15 mouse cellular contexts compared by ENCODE assay signal in the genomic region with DNA sequence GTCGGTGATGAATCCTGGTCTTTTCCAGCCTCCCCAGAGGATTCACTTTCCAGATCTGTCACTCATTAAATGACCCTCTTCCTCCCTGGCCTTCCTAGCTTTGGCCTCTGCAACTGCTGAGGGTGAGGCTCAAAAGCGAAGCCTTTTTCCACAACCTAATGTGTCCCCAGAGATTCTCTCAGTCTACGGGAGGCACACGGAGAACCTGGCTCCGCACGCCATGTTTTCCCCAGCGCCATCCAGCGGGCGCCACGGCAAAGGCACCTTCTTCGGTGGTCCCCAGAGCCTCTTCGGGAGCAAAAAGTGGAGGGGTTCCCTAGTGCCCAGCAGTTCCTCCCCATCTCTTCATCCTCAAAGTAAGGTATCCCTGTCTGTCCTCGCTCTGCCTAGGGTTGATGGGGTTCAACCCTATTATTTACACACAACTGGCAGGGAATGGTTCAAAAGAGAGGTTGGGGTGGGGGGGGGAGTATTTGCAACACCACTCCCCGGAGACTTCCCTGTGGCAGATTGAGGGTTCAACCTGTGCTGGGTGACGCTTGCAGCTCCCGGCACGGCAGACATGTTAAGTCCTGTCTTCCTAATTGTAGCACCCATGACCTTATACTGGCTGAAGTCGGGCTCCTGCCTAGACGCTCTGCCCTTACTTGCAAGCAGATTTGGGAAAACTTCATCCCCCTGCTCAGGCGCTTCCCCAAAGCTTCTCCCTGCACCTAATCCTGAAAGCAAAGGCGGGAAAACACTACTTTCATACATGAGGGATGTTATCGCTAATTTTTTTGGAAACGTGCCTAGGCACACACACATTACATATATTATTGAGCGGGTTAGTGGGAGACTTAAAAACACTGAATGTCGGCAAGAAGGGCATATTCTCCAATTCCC. TPM values are rescaled to one million over a fixed set of nuclear protein-coding genes. Genes with fewer than 3 reads are reported as not detected.
A peak's percentile ranks its signal among the peaks of the same experiment; 100 is the strongest.
DNase-seq lines count a peak whose midpoint lies in the region; ATAC-seq and TF ChIP-seq lines count a peak whose summit lies in the region.
"Had no signal": no experiment of that assay in that cellular context is flagged by ENCODE, and none has a peak within 500 bp of the region (broad histone marks: within the 10 kb centered on the region; RNA-seq: fewer than 3 reads in every experiment).

No protein-coding gene starts in this region.

- no peaks in the 10 kb centered on the region for H3K36me3 ChIP-seq in heart, embryonic 10.5 days
- H3K36me3 ChIP-seq in heart, embryonic 12.5 days, result no peaks in the 10 kb centered on the region
- no peaks in the 10 kb centered on the region for H3K36me3 ChIP-seq in lung, embryonic 14.5 days (ENCODE audit: insufficient read depth)
- H3K36me3 ChIP-seq in limb, embryonic 13.5 days, result no peaks in the 10 kb centered on the region
- H3K36me3 ChIP-seq: limb, embryonic 15.5 days; stomach, embryonic 15.5 days had no signal

- no peak overlapping the region for H3K4me2 ChIP-seq in heart, embryonic 12.5 days
- H3K4me2 ChIP-seq in lung, embryonic 14.5 days, result 0 out of 2 replicates have a peak overlapping the region, but pooled peaks have one; percentile 27
- 0 out of 2 replicates have a peak overlapping the region, but pooled peaks have one; percentile 16 for H3K4me2 ChIP-seq in limb, embryonic 13.5 days (replicated peaks)
- H3K4me2 ChIP-seq: limb, embryonic 15.5 days; stomach, embryonic 15.5 days had no signal

- no peak for TF ChIP-seq CTCF in lung, embryonic 14.5 days (IDR thresholded peaks at IDR 0.05; ENCODE audit: low read depth)

- no peak overlapping the region for H3K9ac ChIP-seq in heart, embryonic 12.5 days
- H3K9ac ChIP-seq in lung, embryonic 14.5 days, result no peak overlapping the region
- H3K9ac ChIP-seq in limb, embryonic 13.5 days, result no peak overlapping the region
- H3K9ac ChIP-seq: limb, embryonic 15.5 days; stomach, embryonic 15.5 days had no signal

- H3K9me3 ChIP-seq in heart, embryonic 10.5 days, result no peaks in the 10 kb centered on the region
- H3K9me3 ChIP-seq in heart, embryonic 12.5 days (replicated peaks), result no peaks in the 10 kb centered on the region
- H3K9me3 ChIP-seq in lung, embryonic 14.5 days (ENCODE audit: low read depth, low read length), result no peaks in the 10 kb centered on the region
- no peaks in the 10 kb centered on the region for H3K9me3 ChIP-seq in limb, embryonic 13.5 days
- H3K9me3 ChIP-seq: limb, embryonic 15.5 days; stomach, embryonic 15.5 days had no signal

- peaks cover 100% of the 10 kb centered on the region for H3K27me3 ChIP-seq in heart, embryonic 10.5 days (ENCODE audit: insufficient read depth, poor library complexity, severe bottlenecking)
- peaks cover 90% of the 10 kb centered on the region for H3K27me3 ChIP-seq in heart, embryonic 12.5 days (replicated peaks)
- H3K27me3 ChIP-seq in lung, embryonic 14.5 days (ENCODE audit: insufficient read depth, low read length), result peaks cover 92% of the 10 kb centered on the region
- H3K27me3 ChIP-seq in limb, embryonic 13.5 days, result peaks cover 98% of the 10 kb centered on the region

- H3K27ac ChIP-seq in heart, embryonic 10.5 days, result no peak overlapping the region
- no peak overlapping the region for H3K27ac ChIP-seq in heart, embryonic 12.5 days (ENCODE audit: poor library complexity, severe bottlenecking)
- no peak overlapping the region for H3K27ac ChIP-seq in lung, embryonic 14.5 days (ENCODE audit: low read depth)
- H3K27ac ChIP-seq in limb, embryonic 13.5 days, result no peak overlapping the region
- H3K27ac ChIP-seq: limb, embryonic 15.5 days; stomach, embryonic 15.5 days had no signal

- ATAC-seq in heart, embryonic 12.5 days (ENCODE audit: insufficient number of reproducible peaks, low FRiP score), result no peak
- no peak for ATAC-seq in lung, embryonic 14.5 days (ENCODE audit: insufficient read depth)
- no peak for ATAC-seq in limb, embryonic 13.5 days (ENCODE audit: low FRiP score, low read depth)

- no peak for DNase-seq in heart, embryonic 10.5 days (ENCODE audit: low spot score)
- peak; percentile 42 for DNase-seq in lung, embryonic 14.5 days
- no peak for DNase-seq in lung, postnatal 10 days
- peak; percentile 78 for DNase-seq in ZHBTc4 (ENCODE audit: low read depth, low spot score)
- no peak for DNase-seq in gastrocnemius, adult 18-20 months (ENCODE audit: low spot score)
- no peak for DNase-seq in ovary, postnatal 36 days (ENCODE audit: low spot score)
- DNase-seq: heart, adult 11 months; heart, postnatal 10 days; kidney, adult 2 months; thymus, postnatal 25 days had no signal

- peaks cover 24% of the 10 kb centered on the region for H3K4me1 ChIP-seq in heart, embryonic 10.5 days
- H3K4me1 ChIP-seq in heart, embryonic 12.5 days (replicated peaks), result 0 out of 2 replicates have a peak, but pooled peaks cover 4% of the 10 kb centered on the region
- peaks cover 3% of the 10 kb centered on the region for H3K4me1 ChIP-seq in lung, embryonic 14.5 days (ENCODE audit: insufficient read depth)
- peaks cover 19% of the 10 kb centered on the region for H3K4me1 ChIP-seq in limb, embryonic 13.5 days

- peak overlapping the region; percentile 22; the same call in 1 of the 2 replicates for H3K4me3 ChIP-seq in heart, embryonic 10.5 days
- no peak overlapping the region for H3K4me3 ChIP-seq in heart, embryonic 12.5 days
- 0 out of 2 replicates have a peak overlapping the region, but pooled peaks have one; percentile 4 for H3K4me3 ChIP-seq in lung, embryonic 14.5 days (ENCODE audit: low read depth, low read length)
- no peak overlapping the region for H3K4me3 ChIP-seq in limb, embryonic 13.5 days
- H3K4me3 ChIP-seq: limb, embryonic 15.5 days; stomach, embryonic 15.5 days had no signal

- WGBS in heart, embryonic 10.5 days, result 3% methylated on average over 24 of the region's 25 CpGs
- 3% methylated on average over 25 of the region's 25 CpGs for WGBS in heart, embryonic 12.5 days
- 14% methylated on average over 25 of the region's 25 CpGs for WGBS in lung, embryonic 14.5 days
- WGBS in limb, embryonic 13.5 days, result 4% methylated on average over 24 of the region's 25 CpGs

RNA-seq across cellular contexts. Expression of a gene that starts 9.7 kb away (rescaled TPM):
- polyA plus RNA-seq in heart, embryonic 10.5 days (2016; fragmentation: Nextera tagmentation; extraction: Ambion mirVana), result 17.0 and 41.7 TPM in 2 replicates
- polyA plus RNA-seq in heart, embryonic 12.5 days (2016; fragmentation: Nextera tagmentation; extraction: Ambion mirVana), result 18.8 and 21.0 TPM in 2 replicates
- 82.1 and 84.8 TPM in 2 replicates for polyA plus RNA-seq in lung, embryonic 14.5 days (2014; fragmentation: Nextera tagmentation; extraction: Ambion mirVana)
- polyA plus RNA-seq in limb, embryonic 13.5 days (2015; fragmentation: Nextera tagmentation; extraction: Ambion mirVana), result 29.9 and 43.9 TPM in 2 replicates
- 1 to 10 TPM; 4.5 to 8.7 TPM for total RNA-seq in gastrocnemius, adult 18-20 months (2021)
- total RNA-seq: megakaryocyte progenitor cell, adult 5-6 weeks had no signal

Comparison
In these comparisons a context has a peak if more than half of its experiments do, and no peak if none do; other contexts are left out.
1. DNase-seq: peak in lung, embryonic 14.5 days (single experiment) and ZHBTc4 (single experiment); none in heart, embryonic 10.5 days (single experiment), lung, postnatal 10 days (single experiment), gastrocnemius, adult 18-20 months (single experiment) and ovary, postnatal 36 days (single experiment).
2. H3K4me3 ChIP-seq: peak in heart, embryonic 10.5 days (single experiment) and lung, embryonic 14.5 days (single experiment); none in heart, embryonic 12.5 days (single experiment) and limb, embryonic 13.5 days (single experiment).